Mouse (Mus musculus): Measurements from ENCODE around the gene Kctd20.
"Not testable (repeated sequence)": the region's sequence is repeated elsewhere in the genome, so short reads cannot be mapped to it uniquely, and the experiment has no call there.

Kctd20 gene

DNA sequence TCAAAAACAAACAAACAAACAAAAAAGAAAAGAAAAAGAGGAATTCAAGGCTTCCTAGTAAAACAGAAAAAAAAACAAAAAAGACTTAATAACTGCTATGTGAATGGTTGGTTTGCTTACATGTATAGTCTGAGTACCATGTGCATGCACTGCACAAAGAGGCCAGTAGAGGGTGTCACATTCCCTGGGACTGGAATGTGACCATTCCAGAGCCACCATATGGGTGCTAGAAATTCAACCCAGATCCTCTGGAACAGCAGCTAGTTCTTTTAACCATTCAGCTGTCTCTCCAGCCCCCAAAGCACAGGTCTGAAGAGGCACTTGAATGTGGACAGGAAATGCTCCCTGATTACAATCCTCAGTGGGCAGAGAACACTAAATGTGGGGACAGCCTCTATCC lies 35.1 kb downstream of the Kctd20 start:
- DNase-seq (ENCODE audit: low spot score), result peak; percentile 18

DNA sequence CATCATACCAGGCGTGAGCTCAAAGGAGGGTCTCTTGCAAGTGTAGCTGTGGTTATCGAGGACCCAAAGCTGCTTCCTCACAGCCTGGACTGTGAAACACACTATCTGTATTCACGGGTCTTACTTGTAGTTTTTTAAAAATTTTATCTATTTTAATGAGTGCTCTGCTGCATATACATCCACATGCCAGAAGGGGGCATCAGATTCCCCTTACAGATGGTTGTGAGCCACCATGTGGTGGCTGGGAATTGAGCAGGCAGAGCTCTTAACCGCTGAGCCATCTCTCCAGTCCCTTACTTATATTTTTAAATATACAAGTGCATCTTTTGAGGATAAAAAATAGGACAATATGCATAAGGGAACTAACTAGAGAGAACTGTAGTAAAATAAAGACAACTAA lies 36.0 kb downstream of the Kctd20 start:
- DNase-seq (ENCODE audit: low spot score), result peak; percentile 24

DNA sequence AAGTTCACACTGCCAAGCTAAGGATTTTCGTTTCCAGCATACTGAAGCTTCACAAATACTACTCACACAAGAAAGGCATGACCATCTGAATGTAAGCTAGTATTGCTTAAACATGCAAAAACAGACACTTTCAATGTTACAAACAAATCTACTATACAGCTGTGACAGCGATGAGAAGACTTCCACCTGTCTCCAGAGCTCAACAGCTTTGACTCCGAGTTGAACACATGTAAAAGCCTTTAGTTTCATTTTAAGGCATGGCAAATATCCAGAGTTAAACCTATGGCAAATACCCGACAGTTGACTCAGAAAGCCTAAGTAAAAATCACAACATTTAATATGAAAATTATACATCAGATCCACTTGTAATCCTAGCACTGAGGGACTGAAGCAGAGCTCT lies 36.5 kb downstream of the Kctd20 start:
- DNase-seq (ENCODE audit: low spot score), result no peak

DNA sequence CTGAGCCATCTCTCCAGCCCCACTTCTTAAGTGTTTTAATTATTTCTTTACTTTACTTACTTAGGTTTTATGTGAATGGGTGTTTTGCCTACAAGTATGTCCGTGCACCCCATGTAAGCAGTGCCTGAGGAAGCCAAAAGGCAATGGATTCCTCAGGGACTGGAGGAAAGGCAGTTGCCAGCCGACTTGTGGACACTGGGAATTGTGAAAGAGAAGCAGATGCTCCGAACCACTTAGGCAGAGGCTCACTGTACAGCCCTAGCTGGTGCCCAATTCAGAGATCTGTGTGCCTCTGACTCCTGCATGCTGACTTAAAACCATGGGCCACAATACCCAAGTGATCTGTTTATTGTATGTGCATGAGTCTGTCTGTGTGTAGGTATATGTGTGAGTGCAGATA lies 37.2 kb downstream of the Kctd20 start:
- DNase-seq (ENCODE audit: low spot score), result no peak

DNA sequence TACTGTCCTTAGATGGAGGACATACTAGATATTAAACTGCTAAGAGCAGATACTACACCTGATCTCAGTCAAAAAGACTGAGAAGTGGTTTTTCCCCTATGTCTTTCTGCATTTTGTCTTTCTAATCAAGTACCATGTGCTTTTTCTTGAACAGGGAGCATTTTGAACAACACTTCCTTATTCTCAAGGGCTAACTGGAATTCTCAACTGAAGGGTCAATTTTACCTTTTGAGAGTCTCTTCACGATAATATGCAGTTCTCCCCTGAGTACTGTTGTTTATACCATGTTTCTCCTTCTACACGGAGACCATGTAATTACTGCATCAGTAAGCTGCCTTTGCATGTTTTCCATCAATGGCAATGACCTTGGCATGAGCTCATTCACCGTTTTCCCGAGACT lies 38.3 kb downstream of the Kctd20 start:
- DNase-seq (ENCODE audit: low spot score), result no peak

- no peak for DNase-seq (ENCODE audit: low spot score)
Measured at GRCm38 (mm10) chr17:28991286-28991685, 39.5 kb downstream of the Kctd20 start.

DNA sequence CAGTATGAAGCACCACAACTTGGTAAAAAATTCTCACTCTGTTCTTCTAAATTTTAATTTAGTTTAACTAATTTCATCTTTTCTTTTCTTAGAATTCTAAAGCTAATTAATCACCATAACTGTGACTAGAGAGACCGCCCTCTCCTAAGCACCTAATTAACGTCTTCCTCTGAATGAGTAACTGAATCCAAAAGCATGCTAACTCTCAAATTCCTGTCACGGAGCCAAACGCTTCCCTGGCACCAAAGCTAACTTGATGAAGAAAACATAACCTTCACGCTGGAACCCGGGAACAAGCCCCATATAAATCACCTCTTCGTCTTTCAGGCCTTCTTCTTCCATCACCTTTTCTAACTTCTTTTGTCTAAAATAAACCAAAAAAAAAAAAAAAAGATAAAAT lies 40.4 kb downstream of the Kctd20 start:
- no peak for DNase-seq (ENCODE audit: low spot score)

GRCm38 (mm10) chr17:28993004-28993403 lies 41.3 kb downstream of the Kctd20 start:
- DNase-seq (ENCODE audit: low spot score), result not testable (repeated sequence)

GRCm38 (mm10) chr17:28994615-28995014 lies 42.9 kb downstream of the Kctd20 start:
- DNase-seq (ENCODE audit: low spot score), result no peak

DNA sequence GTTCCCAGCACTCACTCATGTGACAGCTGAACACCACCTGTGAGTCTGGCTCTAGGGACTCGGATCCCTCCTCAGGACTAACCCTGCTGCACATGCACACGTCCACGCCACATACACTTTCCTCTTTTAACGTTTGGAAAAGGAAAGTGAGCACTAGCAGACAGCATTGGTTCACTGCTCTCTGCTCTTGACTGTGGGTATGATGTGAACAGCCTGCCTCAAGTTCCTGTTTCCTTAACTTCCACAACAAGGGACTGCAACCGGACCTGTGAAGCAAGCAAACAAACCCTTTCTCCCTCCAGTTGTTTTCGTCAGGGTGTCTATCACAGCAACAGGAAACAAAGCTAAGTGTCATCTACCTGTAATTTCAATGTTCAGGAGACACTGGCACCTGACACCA lies 48.7 kb downstream of the Kctd20 start:
- DNase-seq (ENCODE audit: low spot score), result no peak

DNA sequence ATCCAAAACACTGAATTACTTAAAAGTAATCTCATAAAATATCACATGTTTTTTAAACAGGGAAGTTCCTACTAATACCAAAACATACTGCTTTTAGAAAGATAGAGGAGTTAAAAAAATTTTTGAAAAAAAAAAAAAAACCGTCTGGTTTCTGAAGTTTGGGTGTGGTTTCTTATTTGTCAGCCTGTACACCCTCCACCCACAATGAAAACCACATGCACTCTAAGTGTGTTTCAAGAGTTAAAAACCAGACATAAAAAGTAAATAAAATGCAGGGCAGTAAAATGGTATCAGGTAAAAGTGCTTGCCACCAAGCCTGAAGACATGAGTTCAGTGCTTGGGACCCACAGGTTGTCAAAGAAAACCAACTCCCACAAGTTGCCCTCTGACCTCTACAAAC lies 52.0 kb downstream of the Kctd20 start:
- DNase-seq (ENCODE audit: low spot score), result no peak

DNA sequence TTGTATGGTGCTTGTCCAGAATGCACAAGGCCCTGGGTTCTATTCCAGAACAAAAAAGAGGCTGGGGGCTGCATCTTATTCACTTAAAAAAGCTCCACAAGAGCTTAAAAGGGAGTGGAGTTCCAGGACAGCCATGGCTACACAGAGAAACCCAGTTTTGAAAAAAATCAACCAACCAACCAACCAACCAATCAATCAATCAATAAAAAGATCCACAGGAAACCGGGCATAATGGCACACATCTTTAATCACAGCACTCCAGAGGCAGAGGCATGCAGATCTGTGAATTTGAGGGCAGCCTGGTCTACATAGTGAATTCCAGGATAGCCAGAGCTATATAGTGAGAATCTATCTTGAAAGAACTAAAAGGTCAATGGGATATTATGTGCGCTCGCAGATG lies 53.3 kb downstream of the Kctd20 start:
- DNase-seq (ENCODE audit: low spot score), result no peak

- DNase-seq (ENCODE audit: low spot score), result no peak
Measured at GRCm38 (mm10) chr17:29006812-29007211, 55.1 kb downstream of the Kctd20 start.

GRCm38 (mm10) chr17:29007243-29007640 lies 55.5 kb downstream of the Kctd20 start:
- DNase-seq (ENCODE audit: low spot score), result no peak

DNA sequence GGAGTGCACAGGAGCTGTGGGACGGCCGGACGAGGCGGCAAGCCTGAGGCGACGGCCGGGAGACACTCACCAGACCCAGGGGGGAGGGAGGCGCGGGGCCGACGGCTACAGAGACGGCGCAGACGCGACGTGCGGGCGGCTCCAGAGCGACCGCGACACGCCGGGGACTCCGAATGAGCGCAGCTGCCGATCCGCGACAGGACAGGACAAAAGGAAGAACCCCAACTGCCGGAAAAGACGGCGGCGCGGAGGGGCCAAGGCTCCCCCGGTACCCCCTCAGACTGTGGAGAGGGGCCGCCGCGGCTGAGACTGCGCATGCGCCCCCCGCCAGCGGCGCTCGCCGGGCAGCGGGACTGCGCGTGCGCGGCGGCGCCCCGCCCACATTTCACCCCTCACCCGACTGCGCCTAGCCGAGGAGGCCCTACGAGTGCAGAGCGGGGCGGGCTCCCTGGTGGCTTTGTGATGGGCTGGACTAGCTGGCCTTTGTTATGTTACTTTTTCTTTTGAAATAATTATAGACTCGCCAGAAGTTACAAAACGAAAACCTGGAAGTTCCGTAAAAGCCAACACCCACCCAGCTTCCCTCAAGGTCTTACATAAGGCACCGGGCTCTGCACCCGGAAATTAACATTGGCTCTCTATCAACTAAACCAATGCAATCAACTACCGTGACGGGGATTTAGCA lies 56.0 kb downstream of the Kctd20 start, which contains the start of gene Stk38:
Gene Stk38 (minus strand): TSS at position 355 of the 685 bp plus-strand sequence.
- DNase-seq (ENCODE audit: low spot score), result peak; percentile 90

DNA sequence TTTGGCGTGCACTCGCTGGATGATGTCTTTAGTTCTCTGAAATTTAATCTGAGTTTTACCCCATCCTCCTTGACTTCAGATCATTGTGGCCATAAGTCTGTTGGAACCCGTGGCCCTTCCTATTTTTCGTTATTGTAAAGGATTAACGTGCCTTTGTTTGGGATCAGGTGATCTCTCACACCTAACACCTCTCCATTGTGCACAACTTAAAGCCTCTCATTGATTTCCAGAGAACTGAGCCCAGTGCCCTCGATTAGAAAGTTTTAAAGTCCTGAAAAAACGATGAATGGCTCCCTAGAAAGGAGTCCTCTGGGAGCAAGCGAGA lies 56.5 kb downstream of the Kctd20 start:
- DNase-seq (ENCODE audit: low spot score), result no peak

DNA sequence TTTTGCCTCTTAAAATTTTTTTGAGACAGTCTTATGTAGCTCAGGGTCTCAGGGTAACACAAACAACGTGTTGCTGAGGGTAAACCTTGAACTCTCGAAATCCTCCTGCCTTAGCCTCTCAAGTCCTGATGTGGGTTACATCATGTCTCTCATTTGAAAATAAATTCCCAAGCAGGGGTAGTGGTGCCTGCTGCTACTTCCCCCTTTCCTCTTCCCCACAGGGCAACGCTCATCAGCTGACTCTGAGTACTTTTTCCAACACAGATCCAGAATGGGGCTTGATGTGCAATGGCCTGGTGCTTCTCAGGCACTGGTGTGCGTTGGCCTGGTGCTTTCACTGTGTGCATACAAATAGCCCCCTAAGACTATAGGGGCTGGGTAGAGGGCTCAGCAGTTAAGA lies 57.4 kb downstream of the Kctd20 start:
- no peak for DNase-seq (ENCODE audit: low spot score)

GRCm38 (mm10) chr17:29014235-29014634 lies 62.5 kb downstream of the Kctd20 start:
- DNase-seq (ENCODE audit: low spot score), result no peak

- DNase-seq (ENCODE audit: low spot score), result no peak
Measured at GRCm38 (mm10) chr17:29015638-29016037, 63.9 kb downstream of the Kctd20 start.

DNA sequence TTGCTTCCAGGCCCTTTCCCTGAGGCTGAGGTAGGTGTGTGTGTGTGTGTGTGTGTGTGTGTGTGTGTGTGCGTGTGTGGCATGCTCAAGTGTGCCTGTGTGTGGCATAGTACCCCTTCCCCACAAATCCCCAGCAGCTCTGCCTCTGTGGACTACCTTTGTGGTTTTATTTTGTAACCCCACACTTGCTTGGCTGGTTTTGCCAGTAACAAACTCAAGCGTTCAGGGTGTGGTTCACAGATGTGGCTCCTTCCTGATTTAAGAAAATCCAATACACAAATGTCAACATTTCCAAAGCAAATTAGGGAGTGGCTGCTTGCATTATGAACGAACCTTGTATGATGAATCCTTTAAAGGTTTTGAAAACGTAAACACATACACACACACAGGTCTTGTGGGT lies 65.0 kb downstream of the Kctd20 start:
- peak; percentile 53 for DNase-seq (ENCODE audit: low spot score)

DNA sequence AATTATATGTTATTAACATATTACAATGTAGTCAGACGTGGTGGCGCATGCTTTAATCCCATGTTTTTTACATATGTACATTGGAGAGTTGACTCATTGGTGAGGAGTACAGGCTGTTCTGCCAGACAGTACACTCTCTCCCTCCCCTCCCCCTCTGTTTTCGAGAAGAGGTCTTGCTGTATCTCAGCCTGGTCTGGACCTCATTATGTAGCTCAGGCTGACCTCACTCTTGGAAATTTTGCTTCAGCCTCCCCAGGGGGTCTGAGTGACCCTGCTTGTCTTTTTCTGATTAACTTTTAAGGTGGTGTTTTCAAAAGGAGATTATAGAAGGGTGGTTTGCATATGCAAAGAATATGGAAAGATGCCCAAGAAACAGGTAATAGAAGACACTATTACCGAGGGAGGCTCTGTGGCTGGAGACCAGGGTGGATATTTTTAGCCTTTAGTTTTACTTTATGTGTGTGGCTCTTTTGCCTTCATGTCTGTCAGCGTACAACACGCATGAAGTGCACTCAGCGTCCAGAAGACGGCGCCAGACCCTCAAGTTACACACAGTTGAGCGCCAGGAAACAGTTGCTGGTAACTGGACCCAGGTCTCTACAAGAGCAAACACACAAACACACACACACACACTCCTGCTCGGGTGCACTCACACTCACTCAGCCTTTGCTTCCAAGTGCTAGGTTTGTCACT lies 66.7 kb downstream of the Kctd20 start:
- no peak for DNase-seq (ENCODE audit: low spot score)

Data from urinary bladder, postnatal 14 days (tissue).